Mouse (Mus musculus): ENCODE data around the gene P2rx6.

DNA sequence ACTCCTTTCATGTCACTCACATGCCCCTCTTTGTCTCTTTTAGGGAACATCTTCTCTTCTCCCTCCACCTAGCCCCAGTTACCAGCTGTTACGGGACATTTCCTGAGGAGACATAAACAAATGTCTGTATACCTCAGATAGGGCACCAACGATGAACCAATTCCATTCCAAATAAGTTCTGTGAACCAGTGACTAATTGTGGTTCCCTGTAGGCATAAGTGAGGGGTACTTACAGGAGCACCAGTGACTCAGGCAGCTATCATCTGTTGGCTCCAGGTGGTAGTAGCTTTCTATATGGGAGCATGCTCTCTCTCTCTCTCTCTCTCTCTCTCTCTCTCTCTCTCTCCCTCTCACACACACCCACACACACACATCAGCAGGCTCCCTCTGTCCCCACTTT lies 2.5 kb downstream of the P2rx6 start:
- TF ChIP-seq CTCF (IDR thresholded peaks at IDR 0.05; ENCODE audit: low read depth, low read length) (no peak), POLR2A (IDR thresholded peaks at IDR 0.05; ENCODE audit: insufficient read depth, low read length) (no peak)

All from ES-Bruce4 (cell line).